Mouse (Mus musculus) kidney, embryonic 16.5 days (tissue): Measurements from ENCODE around the gene Samd13. TPM values are rescaled to one million over a fixed set of nuclear protein-coding genes. Genes with fewer than 3 reads are reported as not detected.

ENCODE experiments used
- ATAC-seq: fragments of 200-750 bp; cut with Nextera tagmentation; 2 replicates; pipeline ENCODE4 v1.8.0; 2017; ENCODE audit warnings: moderate TSS enrichment; ENCODE audit not compliant: low FRiP score, low TSS enrichment
- H3K27ac ChIP-seq: fragments of 300-500 bp; sonication (generic); 2 replicates; pipeline ENCODE4 v1.5.1; 2014; ENCODE audit warnings: low read length
- H3K27me3 ChIP-seq: fragments of 300-500 bp; sonication (generic); 2 replicates; pipeline ENCODE4 v1.6.1; 2014; ENCODE audit warnings: low read length, control low read depth, mixed read lengths; ENCODE audit not compliant: insufficient read depth
- H3K36me3 ChIP-seq: fragments of 300-500 bp; sonication (generic); 2 replicates; pipeline ENCODE4 v1.6.1; 2014; ENCODE audit warnings: low read length, control low read depth, mixed read lengths; ENCODE audit not compliant: insufficient read depth
- H3K4me1 ChIP-seq: fragments of 300-500 bp; sonication (generic); 2 replicates; pipeline ENCODE4 v1.6.1; 2014; ENCODE audit warnings: low read length, control low read depth, mixed read lengths; ENCODE audit not compliant: insufficient read depth
- H3K4me2 ChIP-seq: fragments of 300-500 bp; sonication (generic); replicated peaks from 2 replicates; pipeline ENCODE4 v1.6.1; 2014; ENCODE audit warnings: low read depth, low read length
- H3K4me3 ChIP-seq: fragments of 300-500 bp; sonication (generic); 2 replicates; pipeline ENCODE4 v1.5.1; 2014; ENCODE audit warnings: mild to moderate bottlenecking, low read length
- H3K9ac ChIP-seq: fragments of 300-500 bp; sonication (generic); replicated peaks from 2 replicates; pipeline ENCODE4 v1.6.1; 2014; ENCODE audit warnings: low read length
- H3K9me3 ChIP-seq: fragments of 300-500 bp; sonication (generic); 2 replicates; pipeline ENCODE4 v1.6.1; 2016; ENCODE audit warnings: low read length, control low read depth
- WGBS: fragments of 180-500 bp; shearing (Covaris S2); extraction: QIAGEN DNeasy Blood & Tissue Kit; methylation state at CpG from one replicate; pipeline ENCODE4 v1.1.7; 2014; 5-methylcytosine and 5-hydroxymethylcytosine counted together
- polyA plus RNA-seq: library from polyadenylated mRNA; unstranded; fragments of >200 nt; fragmentation: Nextera tagmentation; extraction: Ambion mirVana; gene quantifications from 2 replicates; pipeline ENCODE4 v1.2.1, GENCODE M21; 2015

Samd13 gene
- 0.31 and 1.1 TPM in 2 replicates for polyA plus RNA-seq

DNA sequence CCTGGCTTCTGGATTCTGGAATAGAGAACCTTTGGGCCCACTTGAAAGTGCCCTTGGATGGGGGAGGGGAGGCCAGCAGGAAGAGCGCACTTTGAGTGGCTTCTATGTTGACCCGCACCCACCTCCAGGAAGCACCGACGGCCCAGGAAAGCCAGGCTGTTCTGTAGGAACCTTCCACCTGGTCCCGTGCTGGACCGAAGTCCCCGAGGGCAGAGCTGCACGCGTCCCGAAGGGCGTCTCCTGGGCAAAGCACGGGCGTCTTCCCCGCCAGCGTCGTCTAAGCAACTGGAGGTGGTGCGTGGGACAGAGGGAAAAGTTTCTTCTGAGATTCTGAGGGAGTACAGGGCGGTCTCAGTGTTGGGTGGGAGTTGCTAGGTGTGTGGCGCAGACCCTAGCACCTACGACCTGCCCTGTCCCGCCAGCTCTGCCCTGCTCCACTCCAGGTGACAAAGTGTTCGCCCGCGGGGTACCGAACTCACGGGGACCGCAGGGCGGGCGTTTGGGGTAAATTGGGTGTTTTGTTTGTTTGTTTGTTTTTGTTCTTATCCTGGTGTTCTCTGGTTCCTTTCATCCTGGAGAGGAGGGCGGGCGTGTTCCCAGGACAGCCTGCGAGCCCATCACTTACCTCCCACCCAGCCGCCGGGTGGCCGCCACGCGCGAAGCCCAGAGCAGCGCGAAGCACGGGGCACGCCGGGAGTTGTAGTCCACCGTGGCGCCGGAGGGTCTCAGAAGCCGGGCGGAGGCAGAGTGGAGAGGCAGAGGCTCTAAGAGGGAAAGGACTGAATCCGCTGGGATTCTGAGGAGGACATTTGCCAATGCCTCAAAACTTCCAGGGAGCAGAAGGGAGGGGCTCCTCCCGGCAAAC, at the start of gene Samd13:
Samd13 (minus strand) TSS at position 782 of the 865 bp plus-strand sequence.
- WGBS = 2% methylated on average over 50 of the region's 50 CpGs
- Histone ChIP-seq H3K4me3 (peak within 1 kb of the TSS; percentile 65), H3K27me3 (peaks cover 2% of the 10 kb centered on the region; the same call in 1 of the 2 replicates), H3K27ac (no peak within 1 kb of the TSS), H3K4me2 (peak within 1 kb of the TSS; percentile 98), H3K4me1 (0 out of 2 replicates have a peak, but pooled peaks cover 13% of the 10 kb centered on the region), H3K9me3 (no peaks in the 10 kb centered on the region), H3K9ac (peak within 1 kb of the TSS; percentile 77), H3K36me3 (no peaks in the 10 kb centered on the region)
- ATAC-seq = peak; percentile 97

DNA sequence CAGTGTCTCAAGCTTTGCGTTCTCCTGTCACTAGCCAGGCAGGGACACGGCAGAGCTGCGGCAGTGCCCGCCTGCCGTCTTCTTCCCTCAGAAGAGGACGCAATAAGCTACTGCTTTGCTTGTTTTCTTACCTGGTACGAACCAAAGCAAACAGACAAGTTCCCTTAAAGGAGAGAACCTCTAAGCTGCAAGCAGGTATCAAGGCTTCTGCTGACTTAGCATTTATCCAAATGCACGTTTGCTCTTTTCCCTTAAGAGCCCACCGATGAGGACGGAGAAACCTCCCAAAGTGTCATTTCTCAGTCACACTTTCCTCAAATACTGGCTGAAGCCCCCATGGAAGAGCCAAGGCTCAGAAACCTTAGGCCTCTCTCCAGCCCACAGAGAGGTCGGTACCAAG, 46.1 kb upstream of the Samd13 start:
- ATAC-seq = no peak
- Histone ChIP-seq H3K27ac (no peak overlapping the region), H3K27me3 (no peaks in the 10 kb centered on the region), H3K4me3 (no peak overlapping the region), H3K4me1 (no peaks in the 10 kb centered on the region), H3K9me3 (no peaks in the 10 kb centered on the region), H3K36me3 (peaks cover 29% of the 10 kb centered on the region), H3K9ac (no peak overlapping the region), H3K4me2 (no peak overlapping the region)
- 96% methylated on average over 11 of the region's 11 CpGs for WGBS

DNA sequence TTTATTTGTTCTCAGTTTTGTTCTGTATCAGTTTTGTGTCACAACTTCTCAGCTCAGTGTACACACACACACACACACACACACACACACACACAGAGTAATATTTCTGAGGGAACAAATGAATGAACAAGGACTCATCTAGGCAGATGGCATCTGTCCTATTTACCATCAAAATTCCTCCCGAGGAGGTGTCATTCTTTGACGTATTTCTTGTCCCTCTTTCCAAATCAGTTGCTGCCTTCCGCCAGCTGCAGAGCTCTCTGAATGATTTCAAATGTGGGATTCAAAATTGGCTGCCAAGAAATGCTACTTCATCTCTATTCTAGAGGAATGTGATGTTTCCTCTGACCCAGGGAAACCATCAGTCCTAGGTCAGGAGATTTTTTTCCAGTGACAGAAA, 37.6 kb upstream of the Samd13 start:
- Histone ChIP-seq H3K9ac (no peak overlapping the region), H3K4me2 (no peak overlapping the region), H3K9me3 (peaks cover 7% of the 10 kb centered on the region; the same call in 1 of the 2 replicates), H3K27me3 (no peaks in the 10 kb centered on the region), H3K36me3 (peaks cover 15% of the 10 kb centered on the region), H3K4me3 (no peak overlapping the region), H3K27ac (no peak overlapping the region), H3K4me1 (no peaks in the 10 kb centered on the region)
- WGBS = 64% methylated on average over 3 of the region's 3 CpGs
- ATAC-seq = no peak

DNA sequence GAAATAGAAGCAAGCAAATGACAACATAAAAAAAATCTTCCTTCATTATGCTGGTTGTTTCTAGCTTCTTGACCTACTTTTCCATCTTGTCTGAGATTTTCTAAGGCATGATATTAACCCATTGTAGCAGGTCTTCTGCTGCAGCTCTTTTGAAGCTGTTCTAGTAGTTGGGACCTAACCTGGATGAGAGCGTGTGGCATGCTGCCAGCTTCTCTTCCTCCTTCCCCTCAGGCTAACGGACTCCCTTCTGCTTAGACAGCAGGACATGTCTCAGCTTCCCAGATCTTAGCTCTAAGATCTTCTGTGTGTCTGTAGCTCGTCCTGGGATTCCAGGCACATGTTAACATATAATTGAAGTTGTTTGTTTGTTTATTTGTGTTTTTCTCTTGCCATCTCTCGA, 34.3 kb upstream of the Samd13 start:
- no peak for ATAC-seq
- Histone ChIP-seq H3K4me3 (no peak overlapping the region), H3K4me2 (no peak overlapping the region), H3K27me3 (no peaks in the 10 kb centered on the region), H3K27ac (no peak overlapping the region), H3K9me3 (no peaks in the 10 kb centered on the region), H3K4me1 (no peaks in the 10 kb centered on the region), H3K9ac (no peak overlapping the region), H3K36me3 (no peaks in the 10 kb centered on the region)
- 81% methylated on average over 4 of the region's 4 CpGs for WGBS

DNA sequence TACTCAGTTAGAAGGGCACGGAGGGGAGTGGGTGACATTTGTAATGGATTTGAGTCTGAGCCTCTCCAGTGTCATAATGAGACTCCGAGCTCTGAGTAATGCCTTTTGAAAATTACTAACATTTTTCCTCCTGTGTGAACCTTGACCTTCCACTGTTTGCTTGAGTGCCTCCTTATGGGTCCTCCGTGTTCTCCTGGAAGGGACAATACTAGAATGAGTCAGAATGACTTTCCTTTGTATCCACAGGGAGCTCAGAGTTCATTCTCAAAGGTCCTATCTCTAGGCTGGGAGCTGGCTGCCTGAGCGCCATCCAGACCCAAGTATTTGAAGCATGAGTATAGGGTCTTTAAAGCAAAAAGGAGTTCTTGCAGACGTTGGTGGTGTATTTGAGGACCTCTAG, 32.9 kb upstream of the Samd13 start:
- Histone ChIP-seq H3K9ac (no peak overlapping the region), H3K4me1 (no peaks in the 10 kb centered on the region), H3K27ac (no peak overlapping the region), H3K4me2 (no peak overlapping the region), H3K27me3 (no peaks in the 10 kb centered on the region), H3K4me3 (no peak overlapping the region), H3K36me3 (no peaks in the 10 kb centered on the region), H3K9me3 (no peaks in the 10 kb centered on the region)
- 72% methylated on average over 5 of the region's 5 CpGs for WGBS
- no peak for ATAC-seq

DNA sequence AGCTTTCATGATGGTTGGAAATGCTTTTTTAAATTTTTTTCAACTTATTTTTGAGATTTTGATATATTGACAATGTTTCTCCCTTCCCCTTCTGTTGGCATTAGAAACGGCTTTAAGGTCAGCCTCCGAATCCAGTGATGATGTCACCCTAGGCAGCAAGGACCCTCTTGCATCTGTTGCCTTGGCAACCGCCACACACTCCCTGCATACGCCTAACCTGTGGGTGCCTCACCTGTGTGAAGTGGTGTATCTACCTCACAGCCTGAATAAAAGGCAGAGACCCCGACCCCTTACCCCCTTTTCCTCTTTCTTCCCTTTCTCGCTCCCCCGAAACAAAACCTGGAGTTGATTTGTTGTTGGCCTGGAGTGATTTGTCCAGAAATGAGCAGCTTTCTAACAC, 26.9 kb upstream of the Samd13 start:
- Histone ChIP-seq H3K36me3 (no peaks in the 10 kb centered on the region), H3K4me3 (no peak overlapping the region), H3K27ac (no peak overlapping the region), H3K27me3 (no peaks in the 10 kb centered on the region), H3K9me3 (no peaks in the 10 kb centered on the region), H3K4me1 (no peaks in the 10 kb centered on the region), H3K9ac (no peak overlapping the region), H3K4me2 (no peak overlapping the region)
- ATAC-seq = no peak
- WGBS = 86% methylated on average over 7 of the region's 7 CpGs

DNA sequence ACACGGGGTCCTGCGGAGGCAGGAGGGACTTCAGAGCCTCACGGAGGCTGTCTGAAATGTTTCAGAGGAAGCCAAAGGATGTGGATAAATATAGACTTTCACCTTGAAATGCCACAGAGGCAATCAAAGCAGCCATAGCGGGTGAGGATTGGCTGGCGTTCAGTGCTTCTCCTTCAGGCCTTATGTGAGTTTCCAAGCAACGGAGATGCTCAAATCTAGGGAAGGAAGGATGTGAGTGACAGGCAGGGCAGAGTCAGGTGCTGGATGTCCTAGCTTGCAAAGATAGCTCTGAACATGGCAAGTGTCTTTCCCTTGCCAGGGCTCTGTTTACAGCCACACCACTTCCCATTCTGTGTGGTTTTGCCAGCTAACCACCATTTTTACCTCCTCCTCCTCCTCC, 26.2 kb upstream of the Samd13 start:
- H3K4me1 ChIP-seq = no peaks in the 10 kb centered on the region
- no peak overlapping the region for H3K4me2 ChIP-seq
- 66% methylated on average over 6 of the region's 6 CpGs for WGBS
- H3K27ac ChIP-seq = no peak overlapping the region
- H3K4me3 ChIP-seq = no peak overlapping the region
- ATAC-seq = no peak
- no peaks in the 10 kb centered on the region for H3K9me3 ChIP-seq
- no peaks in the 10 kb centered on the region for H3K27me3 ChIP-seq
- no peak overlapping the region for H3K9ac ChIP-seq
- H3K36me3 ChIP-seq = no peaks in the 10 kb centered on the region

DNA sequence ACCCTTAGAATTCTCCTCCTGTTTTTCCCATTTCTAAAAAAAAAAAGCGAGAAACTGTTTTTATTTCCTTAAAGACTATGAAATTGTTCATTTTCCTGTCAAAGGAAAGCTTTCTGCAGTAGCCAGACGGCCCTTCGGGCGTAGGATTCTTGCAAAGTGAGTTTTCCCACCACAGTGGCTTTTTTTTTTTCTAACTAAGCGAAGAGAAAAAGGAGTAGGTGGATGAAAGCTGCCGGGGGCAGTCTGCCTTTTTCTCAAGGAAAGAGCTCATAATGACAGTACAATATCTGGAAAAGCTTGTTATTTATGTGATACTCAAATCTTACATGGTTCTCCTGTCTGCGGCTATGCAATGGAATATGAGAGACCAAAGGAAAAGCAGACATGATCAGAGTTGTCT, 25.7 kb upstream of the Samd13 start:
- Histone ChIP-seq H3K4me2 (no peak overlapping the region), H3K36me3 (no peaks in the 10 kb centered on the region), H3K4me1 (no peaks in the 10 kb centered on the region), H3K27me3 (no peaks in the 10 kb centered on the region), H3K9me3 (no peaks in the 10 kb centered on the region), H3K27ac (no peak overlapping the region), H3K4me3 (no peak overlapping the region), H3K9ac (no peak overlapping the region)
- ATAC-seq = no peak
- WGBS = 76% methylated on average over 7 of the region's 7 CpGs

DNA sequence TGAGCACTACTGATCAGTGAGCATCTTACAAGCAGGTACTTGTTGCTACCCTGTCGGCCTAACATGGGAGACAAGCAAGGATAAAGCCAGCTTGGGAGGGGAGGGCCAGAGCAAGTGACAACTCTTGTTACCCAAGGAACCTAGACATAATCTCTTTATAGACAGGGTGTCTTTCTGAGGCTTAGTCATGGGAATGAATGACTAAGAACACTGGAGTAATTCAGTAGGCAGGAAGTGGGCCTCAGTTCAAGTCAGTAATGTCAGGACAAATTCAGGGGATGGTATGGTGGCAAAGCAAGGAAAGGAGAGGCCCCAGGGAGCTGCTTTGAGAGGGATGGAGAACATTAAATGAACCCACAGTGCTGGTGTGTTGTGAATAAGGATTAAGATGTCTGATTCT, 23.7 kb upstream of the Samd13 start:
- no peak overlapping the region for H3K9ac ChIP-seq
- 77% methylated on average over 1 of the region's 1 CpGs for WGBS
- no peaks in the 10 kb centered on the region for H3K27me3 ChIP-seq
- no peak overlapping the region for H3K4me2 ChIP-seq
- H3K27ac ChIP-seq = no peak overlapping the region
- H3K9me3 ChIP-seq = no peaks in the 10 kb centered on the region
- H3K4me1 ChIP-seq = no peaks in the 10 kb centered on the region
- no peak overlapping the region for H3K4me3 ChIP-seq
- no peak for ATAC-seq
- no peaks in the 10 kb centered on the region for H3K36me3 ChIP-seq

DNA sequence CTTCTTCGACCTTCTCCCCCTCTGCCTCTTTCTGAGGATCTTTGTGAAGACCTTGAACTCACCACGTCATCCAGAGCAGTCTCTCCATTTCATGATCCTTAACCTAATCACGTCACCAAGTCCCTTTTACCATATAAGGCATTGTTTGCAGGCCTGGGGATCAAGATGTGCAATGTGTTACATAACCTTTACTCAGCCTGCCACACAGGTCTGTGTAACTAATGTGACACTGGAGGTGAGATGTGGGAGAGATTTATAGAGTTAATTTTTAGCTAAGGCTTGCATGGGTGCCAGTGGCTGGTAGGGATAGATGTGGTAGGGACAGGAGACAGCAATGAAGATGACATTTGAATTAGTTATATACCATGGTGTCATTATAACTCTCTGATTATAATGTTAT, 23.0 kb upstream of the Samd13 start:
- Histone ChIP-seq H3K4me3 (no peak overlapping the region), H3K27me3 (no peaks in the 10 kb centered on the region), H3K27ac (no peak overlapping the region), H3K9ac (no peak overlapping the region), H3K4me1 (0 out of 2 replicates have a peak, but pooled peaks cover 2% of the 10 kb centered on the region), H3K36me3 (no peaks in the 10 kb centered on the region), H3K9me3 (no peaks in the 10 kb centered on the region), H3K4me2 (no peak overlapping the region)
- no peak for ATAC-seq
- 58% methylated on average over 3 of the region's 3 CpGs for WGBS
